Comparison of ENCODE assay signal across 7 mouse cellular contexts in the genomic region with DNA sequence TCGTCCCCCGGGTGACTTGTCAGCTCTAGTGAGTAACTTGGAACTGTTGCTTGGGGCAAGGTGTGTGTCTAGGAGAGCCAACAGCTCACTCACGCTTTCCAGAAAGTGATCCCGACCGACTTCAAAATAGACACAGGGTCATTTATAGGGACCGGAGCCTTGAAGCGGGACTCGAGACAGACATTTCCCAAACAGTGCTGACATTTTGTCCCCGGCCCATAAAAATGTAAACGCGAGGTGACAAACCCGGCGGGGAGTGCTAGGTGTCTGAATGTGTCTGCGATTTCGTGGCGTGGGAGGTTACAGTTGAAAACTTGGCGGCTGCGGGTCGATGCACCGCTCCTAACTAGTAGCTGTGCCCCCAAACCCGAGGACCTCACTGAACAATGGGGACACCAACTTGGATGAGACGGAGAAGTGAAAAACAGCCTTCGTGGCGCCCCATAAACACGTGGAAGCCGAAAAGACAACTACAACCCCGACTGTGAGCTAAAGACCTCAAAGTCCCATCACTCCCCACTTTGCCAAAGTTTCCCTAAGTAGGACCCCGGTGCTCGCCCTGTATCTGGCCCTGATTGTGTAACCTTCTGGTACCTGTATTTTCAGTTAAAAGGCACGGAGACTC. TPM values are rescaled to one million over a fixed set of nuclear protein-coding genes. Genes with fewer than 3 reads are reported as not detected.
DNase-seq lines count a peak whose midpoint lies in the region; ATAC-seq lines count a peak whose summit lies in the region.

No protein-coding gene starts in this region.

- H3K9me3 ChIP-seq in heart, embryonic 13.5 days, result no peaks in the 10 kb centered on the region
- H3K9me3 ChIP-seq in limb, embryonic 12.5 days, result no peaks in the 10 kb centered on the region

- H3K36me3 ChIP-seq in heart, embryonic 13.5 days, result no peaks in the 10 kb centered on the region
- no peaks in the 10 kb centered on the region for H3K36me3 ChIP-seq in limb, embryonic 12.5 days

- peak overlapping the region; percentile 80 for H3K9ac ChIP-seq in heart, embryonic 13.5 days
- peak overlapping the region; percentile 69 for H3K9ac ChIP-seq in limb, embryonic 12.5 days (replicated peaks)

- H3K4me2 ChIP-seq in heart, embryonic 13.5 days, result peak overlapping the region; percentile 98
- peak overlapping the region; percentile 97 for H3K4me2 ChIP-seq in limb, embryonic 12.5 days

- under 1% methylated on average over 30 of the region's 30 CpGs for WGBS in heart, embryonic 13.5 days
- under 1% methylated on average over 30 of the region's 30 CpGs for WGBS in limb, embryonic 12.5 days

- no peak for ATAC-seq in heart, embryonic 13.5 days (ENCODE audit: extremely low read depth, insufficient number of reproducible peaks, low FRiP score, low TSS enrichment)
- ATAC-seq in limb, embryonic 12.5 days (ENCODE audit: insufficient number of reproducible peaks, insufficient read depth, low FRiP score, low TSS enrichment, low read depth), result no peak

- H3K4me1 ChIP-seq in heart, embryonic 13.5 days, result peaks cover 15% of the 10 kb centered on the region
- H3K4me1 ChIP-seq in limb, embryonic 12.5 days (replicated peaks), result peaks cover 25% of the 10 kb centered on the region

- DNase-seq in CD4-positive helper T cell, adult 2 months (ENCODE audit: low read depth, low spot score), result peak; percentile 33
- peak; percentile 48 for DNase-seq in NIH3T3 (ENCODE audit: low read depth)
- peak; percentile 40 for DNase-seq in neural tube, embryonic 10.5 days (ENCODE audit: extremely low spot score, low spot score)
- DNase-seq in spleen, adult 12 weeks (ENCODE audit: low spot score), result no peak
- no peak for DNase-seq in cerebellum, postnatal 14 days

- H3K27ac ChIP-seq in heart, embryonic 13.5 days (replicated peaks), result no peak overlapping the region
- H3K27ac ChIP-seq in limb, embryonic 12.5 days, result no peak overlapping the region

- peaks cover 45% of the 10 kb centered on the region for H3K27me3 ChIP-seq in heart, embryonic 13.5 days (replicated peaks)
- peaks cover 43% of the 10 kb centered on the region for H3K27me3 ChIP-seq in limb, embryonic 12.5 days

- peak overlapping the region; percentile 68 for H3K4me3 ChIP-seq in heart, embryonic 13.5 days
- peak overlapping the region; percentile 62 for H3K4me3 ChIP-seq in limb, embryonic 12.5 days (replicated peaks)

RNA-seq across cellular contexts. Expression of a gene that starts 1.1 kb away (rescaled TPM):
- polyA plus RNA-seq in heart, embryonic 13.5 days (2015; fragmentation: Nextera tagmentation; extraction: Ambion mirVana), result 0.98 and 1.1 TPM in 2 replicates
- polyA plus RNA-seq in limb, embryonic 12.5 days (2016; fragmentation: Nextera tagmentation; extraction: Ambion mirVana), result 3.8 TPM in 2 replicates

Comparison
In these comparisons a context has a peak if more than half of its experiments do, and no peak if none do; other contexts are left out.
1. DNase-seq: peak in CD4-positive helper T cell, adult 2 months (single experiment), NIH3T3 (single experiment) and neural tube, embryonic 10.5 days (single experiment); none in spleen, adult 12 weeks (single experiment) and cerebellum, postnatal 14 days (0 of 2).